Mouse (Mus musculus) myocyte (in vitro differentiated cells): ENCODE data around the gene Clstn3.

Experiments used
- E2F4 ChIP-seq: IDR thresholded peaks from one replicate; pipeline ENCODE4 v1.6.1; 2011; ENCODE audit warnings: mild to moderate bottlenecking, control low read depth, moderate library complexity; ENCODE audit not compliant: insufficient read depth
- MYOG ChIP-seq, 3 experiments: IDR thresholded peaks; one replicate each; pipeline ENCODE4 v1.6.1; 2011; ENCODE audit warnings: control low read depth in 2 of 3, low read depth in 2 of 3, mild to moderate bottlenecking in 2 of 3; ENCODE audit not compliant: insufficient read length in 2 of 3, control insufficient read depth in 1 of 3, insufficient read depth in 1 of 3
- POLR2A ChIP-seq: IDR thresholded peaks from one replicate; pipeline ENCODE4 v1.6.1; 2011; ENCODE audit warnings: low read depth, mild to moderate bottlenecking, control low read depth, moderate library complexity; ENCODE audit not compliant: insufficient read length
- USF1 ChIP-seq: IDR thresholded peaks from one replicate; pipeline ENCODE4 v1.6.1; 2011; ENCODE audit warnings: low read depth, mild to moderate bottlenecking, control low read depth, moderate library complexity

DNA sequence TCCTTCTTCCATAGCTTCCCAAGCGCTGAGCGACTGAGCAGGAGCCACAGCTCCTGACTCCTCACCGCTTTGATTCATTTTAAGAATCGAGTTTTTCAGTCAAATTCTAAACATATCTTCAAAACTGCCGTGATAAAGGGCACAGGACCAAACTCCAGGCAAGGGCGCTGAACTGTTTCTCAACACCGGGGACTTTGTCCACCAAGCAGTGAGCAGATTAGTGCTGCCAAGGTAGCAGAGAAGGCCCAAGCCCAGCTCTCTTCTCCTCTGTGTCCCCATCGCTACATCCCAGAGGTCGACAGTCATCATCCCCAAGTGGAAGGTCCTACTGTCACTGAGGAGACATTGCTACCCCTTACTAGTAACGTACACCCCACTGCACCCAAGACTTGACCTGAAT is 58.3 kb downstream of the Clstn3 start:
- TF ChIP-seq MYOG (IDR thresholded peaks at IDR 0.05; ENCODE audit: control insufficient read depth in 1 of 3, insufficient read depth in 1 of 3, insufficient read length in 2 of 3, low read depth in 2 of 3), result no peak
- no peak for TF ChIP-seq USF1
- TF ChIP-seq E2F4, result no peak
- no peak for TF ChIP-seq POLR2A
